Mouse (Mus musculus) limb, embryonic 10.5 days (tissue): ENCODE results near the gene Il10ra. TPM values are rescaled to one million over a fixed set of nuclear protein-coding genes. Genes with fewer than 3 reads are reported as not detected.
A peak's percentile ranks its signal among the peaks of the same experiment; 100 is the strongest.

Experiments used
- DNase-seq: peaks from one replicate; pipeline ENCODE4 v3.0.0-alpha.2; 2017; ENCODE audit warnings: low spot score
- H3K27ac ChIP-seq: fragments of 300-500 bp; sonication (generic); 2 replicates; pipeline ENCODE4 v1.5.1; 2016; ENCODE audit warnings: mild to moderate bottlenecking
- H3K27me3 ChIP-seq: fragments of 300-500 bp; sonication (generic); 2 replicates; pipeline ENCODE4 v1.6.1; 2016; ENCODE audit warnings: low read depth, mild to moderate bottlenecking; ENCODE audit not compliant: poor library complexity, severe bottlenecking
- H3K36me3 ChIP-seq: fragments of 300-500 bp; sonication (generic); 2 replicates; pipeline ENCODE4 v1.6.1; 2016; ENCODE audit warnings: mild to moderate bottlenecking, moderate library complexity
- H3K4me1 ChIP-seq: fragments of 300-500 bp; sonication (generic); 2 replicates; pipeline ENCODE4 v1.6.1; 2016
- H3K4me3 ChIP-seq: fragments of 300-500 bp; sonication (generic); 2 replicates; pipeline ENCODE4 v1.5.1; 2016; ENCODE audit warnings: mild to moderate bottlenecking, moderate library complexity
- H3K9me3 ChIP-seq: fragments of 300-500 bp; sonication (generic); replicated peaks from 2 replicates; pipeline ENCODE4 v1.6.1; 2016; ENCODE audit warnings: mild to moderate bottlenecking
- WGBS: fragments of 180-500 bp; shearing (Covaris S2); methylation state at CpG from one replicate; pipeline ENCODE4 v1.1.7; 2016; 5-methylcytosine and 5-hydroxymethylcytosine counted together
- polyA plus RNA-seq: library from polyadenylated mRNA; unstranded; fragments of >200 nt; fragmentation: Nextera tagmentation; extraction: Ambion mirVana; gene quantifications from 2 replicates; pipeline ENCODE4 v1.2.1, GENCODE M21; 2016

Gene Il10ra
- polyA plus RNA-seq, 1 experiment from 2014 or later = 0.26 TPM

DNA sequence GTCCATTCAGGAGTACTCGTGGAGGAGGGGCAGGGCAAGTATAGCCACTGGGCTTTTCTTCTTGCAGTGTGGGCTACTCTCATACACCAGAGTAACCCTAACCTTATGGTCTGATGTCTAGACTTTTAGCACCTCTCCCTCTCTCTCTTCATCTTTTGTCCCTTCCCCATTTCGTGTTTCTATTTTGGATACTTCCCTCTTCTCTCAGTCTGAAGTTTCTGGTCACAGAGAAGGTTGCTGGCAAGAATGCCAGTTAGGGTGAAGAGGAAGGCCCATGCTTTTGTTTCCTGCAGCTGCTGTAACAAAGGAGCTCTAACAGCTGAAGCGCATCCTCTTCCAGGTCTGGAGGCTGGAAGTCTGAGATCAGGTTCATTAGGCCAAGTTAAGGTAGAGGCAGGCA is 11.9 kb upstream of the Il10ra start:
- no peaks in the 10 kb centered on the region for H3K27me3 ChIP-seq
- H3K9me3 ChIP-seq = no peaks in the 10 kb centered on the region
- H3K4me3 ChIP-seq = no peak overlapping the region
- no peak for DNase-seq
- H3K36me3 ChIP-seq = no peaks in the 10 kb centered on the region
- no peak overlapping the region for H3K27ac ChIP-seq
- H3K4me1 ChIP-seq = no peaks in the 10 kb centered on the region
- 84% methylated on average over 3 of the region's 3 CpGs for WGBS

- no peaks in the 10 kb centered on the region for H3K36me3 ChIP-seq
- 88% methylated on average over 3 of the region's 3 CpGs for WGBS
- no peaks in the 10 kb centered on the region for H3K4me1 ChIP-seq
- no peaks in the 10 kb centered on the region for H3K9me3 ChIP-seq
- no peak overlapping the region for H3K4me3 ChIP-seq
- no peak for DNase-seq
- no peaks in the 10 kb centered on the region for H3K27me3 ChIP-seq
- H3K27ac ChIP-seq = no peak overlapping the region
Measured at GRCm38 (mm10) chr9:45280059-45280458, 11.1 kb upstream of the Il10ra start.

DNA sequence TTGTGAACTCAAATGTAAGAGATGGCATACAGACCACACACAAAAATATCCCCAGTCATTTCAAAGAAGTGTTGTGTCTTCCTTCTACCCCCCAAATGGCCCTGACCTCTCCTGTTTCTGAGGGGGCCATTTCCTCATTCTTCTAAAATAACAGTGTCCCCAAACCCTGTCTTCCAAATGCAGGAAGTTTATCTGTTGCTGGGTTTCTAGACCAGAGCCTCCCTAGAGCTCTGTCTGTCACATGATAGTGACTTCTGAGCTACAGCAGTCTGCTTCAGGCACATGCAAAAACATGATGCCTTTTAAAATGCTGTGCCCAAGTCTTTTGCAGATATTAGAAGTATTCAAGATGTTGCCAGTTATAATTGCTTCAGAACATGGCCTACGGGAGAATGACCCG is 5.7 kb upstream of the Il10ra start:
- WGBS = 85% methylated on average over 2 of the region's 2 CpGs
- no peak for DNase-seq
- no peak overlapping the region for H3K4me3 ChIP-seq
- no peaks in the 10 kb centered on the region for H3K4me1 ChIP-seq
- H3K36me3 ChIP-seq = no peaks in the 10 kb centered on the region
- no peak overlapping the region for H3K27ac ChIP-seq
- peaks cover 20% of the 10 kb centered on the region for H3K27me3 ChIP-seq
- no peaks in the 10 kb centered on the region for H3K9me3 ChIP-seq

DNA sequence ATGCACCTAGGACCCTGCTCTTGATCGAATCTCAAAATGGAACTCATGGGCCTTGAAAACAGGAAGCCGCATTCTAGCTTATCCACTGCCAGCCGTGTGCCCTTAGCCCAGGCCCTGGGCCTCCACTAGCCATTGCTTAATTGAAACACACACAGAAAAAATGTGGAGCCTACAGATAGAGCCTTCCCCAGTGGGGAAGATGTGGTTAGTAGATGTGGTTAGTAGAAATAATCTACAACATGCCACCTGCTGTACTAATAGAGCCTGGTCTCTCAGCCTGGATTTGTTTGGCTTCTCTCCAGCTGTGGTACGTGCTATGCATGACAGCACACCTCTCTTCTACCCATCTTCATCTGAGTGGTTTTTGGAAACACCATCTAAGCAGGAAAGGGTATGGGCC is 5.3 kb upstream of the Il10ra start:
- no peak for DNase-seq
- H3K27me3 ChIP-seq = peaks cover 24% of the 10 kb centered on the region
- no peaks in the 10 kb centered on the region for H3K36me3 ChIP-seq
- WGBS = 89% methylated on average over 4 of the region's 4 CpGs
- no peak overlapping the region for H3K27ac ChIP-seq
- no peaks in the 10 kb centered on the region for H3K9me3 ChIP-seq
- H3K4me1 ChIP-seq = 0 out of 2 replicates have a peak, but pooled peaks cover 2% of the 10 kb centered on the region
- H3K4me3 ChIP-seq = no peak overlapping the region

GRCm38 (mm10) chr9:45272213-45272612 is 3.3 kb upstream of the Il10ra start:
- H3K4me3 ChIP-seq = no peak overlapping the region
- 45% methylated on average over 5 of the region's 5 CpGs for WGBS
- H3K27me3 ChIP-seq = peaks cover 44% of the 10 kb centered on the region
- DNase-seq = no peak
- H3K4me1 ChIP-seq = peaks cover 11% of the 10 kb centered on the region
- H3K9me3 ChIP-seq = no peaks in the 10 kb centered on the region
- H3K36me3 ChIP-seq = no peaks in the 10 kb centered on the region
- no peak overlapping the region for H3K27ac ChIP-seq

DNA sequence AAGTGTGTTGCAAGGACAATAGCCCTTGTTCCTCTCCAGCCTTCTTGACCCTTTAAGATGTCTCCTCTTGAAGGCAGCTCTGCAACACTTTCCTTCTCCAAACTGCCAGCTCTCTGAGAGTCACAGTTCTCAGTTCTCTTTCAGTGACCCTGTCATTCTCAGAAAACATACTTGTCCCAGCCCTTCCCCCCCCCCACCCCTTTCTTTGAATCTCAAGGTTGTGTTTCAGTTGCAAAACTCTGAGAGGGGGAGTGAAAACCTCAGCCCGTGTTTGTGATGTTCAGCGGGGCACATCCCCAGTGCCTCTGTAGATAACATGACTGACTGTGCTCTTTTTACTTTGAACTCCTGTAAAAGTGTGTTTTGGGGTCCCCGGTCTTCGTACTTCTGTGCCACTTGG is 870 bp downstream of the Il10ra start:
- H3K27ac ChIP-seq = no peak overlapping the region
- no peaks in the 10 kb centered on the region for H3K36me3 ChIP-seq
- peak overlapping the region; percentile 52; the same call in 1 of the 2 replicates for H3K4me3 ChIP-seq
- no peaks in the 10 kb centered on the region for H3K9me3 ChIP-seq
- DNase-seq = no peak
- peaks cover 11% of the 10 kb centered on the region for H3K4me1 ChIP-seq
- WGBS = 64% methylated on average over 4 of the region's 4 CpGs
- H3K27me3 ChIP-seq = peaks cover 64% of the 10 kb centered on the region

- Histone ChIP-seq H3K4me3 (no peak overlapping the region), H3K9me3 (no peaks in the 10 kb centered on the region), H3K4me1 (peaks cover 11% of the 10 kb centered on the region), H3K27me3 (peaks cover 64% of the 10 kb centered on the region), H3K36me3 (no peaks in the 10 kb centered on the region), H3K27ac (no peak overlapping the region)
- 93% methylated on average over 4 of the region's 4 CpGs for WGBS
- DNase-seq = no peak
Measured at GRCm38 (mm10) chr9:45267099-45267498, 1.9 kb downstream of the Il10ra start.

GRCm38 (mm10) chr9:45261872-45262271 is 7.1 kb downstream of the Il10ra start:
- 83% methylated on average over 5 of the region's 5 CpGs for WGBS
- no peaks in the 10 kb centered on the region for H3K36me3 ChIP-seq
- DNase-seq = no peak
- H3K9me3 ChIP-seq = no peaks in the 10 kb centered on the region
- H3K4me1 ChIP-seq = no peaks in the 10 kb centered on the region
- H3K27me3 ChIP-seq = peaks cover 16% of the 10 kb centered on the region
- H3K4me3 ChIP-seq = no peak overlapping the region
- H3K27ac ChIP-seq = no peak overlapping the region

- Histone ChIP-seq H3K27ac (no peak overlapping the region), H3K9me3 (no peaks in the 10 kb centered on the region), H3K4me3 (no peak overlapping the region), H3K27me3 (peaks cover 12% of the 10 kb centered on the region), H3K36me3 (no peaks in the 10 kb centered on the region), H3K4me1 (no peaks in the 10 kb centered on the region)
- DNase-seq = no peak
- WGBS = 80% methylated on average over 4 of the region's 4 CpGs
Measured at GRCm38 (mm10) chr9:45261466-45261865, 7.5 kb downstream of the Il10ra start.

DNA sequence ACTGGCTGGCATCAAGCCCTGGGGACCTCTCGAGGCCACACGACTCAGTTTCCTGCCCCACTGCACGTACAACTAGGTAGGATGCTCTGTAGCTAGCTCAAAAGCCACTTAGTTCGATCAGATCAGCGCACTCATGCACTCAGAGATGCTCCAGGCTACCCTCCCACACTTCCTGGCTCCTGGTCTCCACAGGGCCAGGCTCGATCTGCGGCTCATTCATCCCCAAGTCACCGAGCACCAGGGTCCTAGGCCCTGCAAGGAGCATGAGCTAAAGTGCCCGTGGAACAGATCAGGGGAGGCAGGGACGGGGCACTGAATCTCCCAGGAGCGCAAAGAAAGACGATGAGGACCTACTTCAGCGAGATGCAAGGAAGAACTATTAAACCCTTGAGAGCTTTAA is 9.9 kb downstream of the Il10ra start:
- Histone ChIP-seq H3K27ac (no peak overlapping the region), H3K27me3 (no peaks in the 10 kb centered on the region), H3K36me3 (no peaks in the 10 kb centered on the region), H3K4me1 (peaks cover 6% of the 10 kb centered on the region), H3K9me3 (no peaks in the 10 kb centered on the region), H3K4me3 (no peak overlapping the region)
- WGBS = 89% methylated on average over 13 of the region's 13 CpGs
- DNase-seq = no peak

GRCm38 (mm10) chr9:45255967-45256366 is 13.0 kb downstream of the Il10ra start:
- DNase-seq = no peak
- H3K36me3 ChIP-seq = no peaks in the 10 kb centered on the region
- H3K4me3 ChIP-seq = no peak overlapping the region
- WGBS = 85% methylated on average over 5 of the region's 5 CpGs
- H3K27me3 ChIP-seq = no peaks in the 10 kb centered on the region
- H3K27ac ChIP-seq = no peak overlapping the region
- peaks cover 8% of the 10 kb centered on the region for H3K4me1 ChIP-seq
- H3K9me3 ChIP-seq = no peaks in the 10 kb centered on the region

- DNase-seq = no peak
- H3K27me3 ChIP-seq = no peaks in the 10 kb centered on the region
- H3K4me3 ChIP-seq = no peak overlapping the region
- WGBS = 93% methylated on average over 4 of the region's 4 CpGs
- peaks cover 8% of the 10 kb centered on the region for H3K4me1 ChIP-seq
- no peaks in the 10 kb centered on the region for H3K36me3 ChIP-seq
- no peak overlapping the region for H3K27ac ChIP-seq
- no peaks in the 10 kb centered on the region for H3K9me3 ChIP-seq
Measured at GRCm38 (mm10) chr9:45255431-45255830, 13.5 kb downstream of the Il10ra start.

- Histone ChIP-seq H3K36me3 (no peaks in the 10 kb centered on the region), H3K4me3 (no peak overlapping the region), H3K4me1 (peaks cover 8% of the 10 kb centered on the region), H3K9me3 (no peaks in the 10 kb centered on the region), H3K27me3 (no peaks in the 10 kb centered on the region), H3K27ac (no peak overlapping the region)
- DNase-seq = no peak
- 61% methylated on average over 4 of the region's 4 CpGs for WGBS
Measured at GRCm38 (mm10) chr9:45254605-45255004, 14.3 kb downstream of the Il10ra start.

DNA sequence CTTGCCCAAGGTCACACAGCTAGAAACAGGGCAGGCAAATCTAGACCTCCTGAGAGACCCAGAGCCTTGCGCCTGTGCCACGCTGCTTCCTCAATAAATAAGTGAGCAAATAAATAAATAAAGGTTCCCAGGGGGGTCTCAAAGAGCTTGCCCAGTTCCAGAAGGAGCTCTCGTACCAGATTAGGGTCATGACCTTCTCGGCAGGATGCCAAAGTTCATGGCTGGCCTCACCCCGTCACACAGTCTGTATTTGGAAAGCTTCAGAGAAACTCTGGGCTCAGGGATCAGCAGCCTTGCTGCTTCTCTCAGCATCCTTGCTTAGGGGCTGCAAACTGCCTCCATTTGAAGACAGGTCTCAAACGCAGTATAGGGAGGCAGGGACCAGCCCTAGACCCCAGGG is 14.9 kb downstream of the Il10ra start:
- 36% methylated on average over 6 of the region's 6 CpGs for WGBS
- DNase-seq = no peak
- no peaks in the 10 kb centered on the region for H3K9me3 ChIP-seq
- H3K4me3 ChIP-seq = no peak overlapping the region
- no peaks in the 10 kb centered on the region for H3K36me3 ChIP-seq
- no peaks in the 10 kb centered on the region for H3K27me3 ChIP-seq
- H3K4me1 ChIP-seq = peaks cover 8% of the 10 kb centered on the region
- no peak overlapping the region for H3K27ac ChIP-seq
